ENCODE assay signal across 27 mouse cellular contexts in genomic region chrX:66528931-66529330, GRCm38 (mm10).
DNase-seq lines count a peak whose midpoint lies in the region; ATAC-seq and TF ChIP-seq lines count a peak whose summit lies in the region.
"Had no signal": no experiment of that assay in that cellular context is flagged by ENCODE, and none has a peak within 500 bp of the region (broad histone marks: within the 10 kb centered on the region; RNA-seq: fewer than 3 reads in every experiment).

No protein-coding gene starts in this region.

- no peak for TF ChIP-seq POLR2A in kidney, adult 2 months (IDR thresholded peaks at IDR 0.05; ENCODE audit: low read depth, low read length)

- H3K36me3 ChIP-seq in kidney, adult 2 months (ENCODE audit: control insufficient read depth, insufficient read depth, low read length), result no peaks in the 10 kb centered on the region
- H3K36me3 ChIP-seq in kidney, embryonic 16.5 days (ENCODE audit: insufficient read depth, low read length), result no peaks in the 10 kb centered on the region
- H3K36me3 ChIP-seq: embryonic facial prominence, embryonic 13.5 days; embryonic facial prominence, embryonic 15.5 days; forebrain, embryonic 10.5 days; forebrain, embryonic 12.5 days; G1E had no signal

- H3K27me3 ChIP-seq in kidney, adult 2 months (replicated peaks; ENCODE audit: control insufficient read depth, insufficient read depth, low read length), result no peaks in the 10 kb centered on the region
- no peaks in the 10 kb centered on the region for H3K27me3 ChIP-seq in kidney, embryonic 16.5 days (ENCODE audit: insufficient read depth, low read length)
- H3K27me3 ChIP-seq: CH12.LX; embryonic facial prominence, embryonic 13.5 days; embryonic facial prominence, embryonic 15.5 days; forebrain, embryonic 12.5 days had no signal

- H3K4me1 ChIP-seq in kidney, adult 2 months (ENCODE audit: control insufficient read depth, insufficient read depth, low read length), result no peaks in the 10 kb centered on the region
- no peaks in the 10 kb centered on the region for H3K4me1 ChIP-seq in kidney, embryonic 16.5 days (ENCODE audit: insufficient read depth, low read length)
- H3K4me1 ChIP-seq: embryonic facial prominence, embryonic 13.5 days; embryonic facial prominence, embryonic 15.5 days; forebrain, embryonic 10.5 days; forebrain, embryonic 12.5 days had no signal

- no peak for ATAC-seq in kidney, embryonic 16.5 days (ENCODE audit: low FRiP score, low TSS enrichment)
- ATAC-seq: CD4-positive, CD25-positive, alpha-beta regulatory T cell, adult 4 months; forebrain, embryonic 14.5 days; forebrain, embryonic 16.5 days had no signal

- no peak overlapping the region for H3K4me3 ChIP-seq in kidney, adult 2 months (ENCODE audit: insufficient read depth, low read depth, low read length)
- H3K4me3 ChIP-seq in kidney, embryonic 16.5 days (ENCODE audit: low read length), result no peak overlapping the region
- H3K4me3 ChIP-seq: embryonic facial prominence, embryonic 13.5 days; embryonic facial prominence, embryonic 15.5 days; erythroblast, embryonic 14.5 days; forebrain, embryonic 10.5 days; forebrain, embryonic 12.5 days had no signal

- H3K27ac ChIP-seq in kidney, adult 2 months (ENCODE audit: insufficient read depth, low read depth, low read length), result no peak overlapping the region
- no peak overlapping the region for H3K27ac ChIP-seq in kidney, embryonic 16.5 days (ENCODE audit: low read length)
- H3K27ac ChIP-seq: embryonic facial prominence, embryonic 13.5 days; embryonic facial prominence, embryonic 15.5 days; forebrain, embryonic 10.5 days; forebrain, embryonic 12.5 days had no signal

- no peak for TF ChIP-seq CTCF in kidney, adult 2 months (conservative IDR thresholded peaks at IDR 0.05; ENCODE audit: insufficient read depth, insufficient read length, low read depth, low read length)

- WGBS in kidney, adult 2 months, result 74% methylated on average over 1 of the region's 1 CpGs
- WGBS in kidney, embryonic 16.5 days, result 72% methylated on average over 1 of the region's 1 CpGs

- H3K4me2 ChIP-seq in kidney, embryonic 16.5 days (replicated peaks; ENCODE audit: low read depth, low read length), result no peak overlapping the region
- H3K4me2 ChIP-seq: embryonic facial prominence, embryonic 13.5 days; embryonic facial prominence, embryonic 15.5 days; forebrain, embryonic 12.5 days had no signal

- no peaks in the 10 kb centered on the region for H3K9me3 ChIP-seq in kidney, embryonic 16.5 days (ENCODE audit: low read length)
- H3K9me3 ChIP-seq: embryonic facial prominence, embryonic 13.5 days; embryonic facial prominence, embryonic 15.5 days; forebrain, embryonic 10.5 days; forebrain, embryonic 12.5 days; G1E had no signal

- DNase-seq in kidney, adult 2 months, result peak; percentile 1
- DNase-seq in kidney, postnatal 36 days, result peak; percentile 5
- DNase-seq in kidney, adult 11 months, result no peak
- peak; percentile 60 for DNase-seq in retina, postnatal 1 day
- no peak for DNase-seq in retina, embryonic 14.5 days (ENCODE audit: low spot score)
- DNase-seq: adrenal gland, adult 2 months; adrenal gland, postnatal 10 days; adrenal gland, postnatal 25 days; B cell, adult 2 months; cerebellum, adult 11 months; cerebellum, adult 18-20 months; cerebellum, adult 8-10 months; cerebellum, adult 9-11 months; cerebellum, postnatal 14 days; cerebellum, postnatal 36 days; embryo, embryonic 11 days had no signal

- H3K9ac ChIP-seq in kidney, embryonic 16.5 days (replicated peaks; ENCODE audit: low read length), result no peak overlapping the region
- H3K9ac ChIP-seq: embryonic facial prominence, embryonic 13.5 days; embryonic facial prominence, embryonic 15.5 days; forebrain, embryonic 12.5 days had no signal

Comparison
In these comparisons a context has a peak if more than half of its experiments do, and no peak if none do; other contexts are left out.
1. DNase-seq: peak in kidney, adult 2 months (single experiment), kidney, postnatal 36 days (2 of 2) and retina, postnatal 1 day (single experiment); none in kidney, adult 11 months (single experiment) and retina, embryonic 14.5 days (single experiment).